Mouse (Mus musculus) liver, embryonic 16.5 days (tissue): ENCODE results near the gene Anapc16. TPM values are rescaled to one million over a fixed set of nuclear protein-coding genes. Genes with fewer than 3 reads are reported as not detected.

ENCODE experiments used
- ATAC-seq: fragments of 200-750 bp; cut with Nextera tagmentation; 2 replicates; pipeline ENCODE4 v1.8.0; 2017; ENCODE audit warnings: low read depth, mild to moderate bottlenecking, moderate number of reproducible peaks, moderate library complexity
- H3K27ac ChIP-seq: fragments of 300-500 bp; sonication (generic); 2 replicates; pipeline ENCODE4 v1.5.1; 2014; ENCODE audit warnings: mild to moderate bottlenecking, low read length
- H3K27me3 ChIP-seq: fragments of 300-500 bp; sonication (generic); 2 replicates; pipeline ENCODE4 v1.6.1; 2014; ENCODE audit warnings: low read depth, low read length, mixed read lengths; ENCODE audit not compliant: control insufficient read depth, insufficient read depth
- H3K36me3 ChIP-seq: fragments of 300-500 bp; sonication (generic); 2 replicates; pipeline ENCODE4 v1.6.1; 2014; ENCODE audit warnings: mild to moderate bottlenecking; ENCODE audit not compliant: control insufficient read depth, insufficient read depth
- H3K4me1 ChIP-seq: fragments of 300-500 bp; sonication (generic); 2 replicates; pipeline ENCODE4 v1.6.1; 2014; ENCODE audit warnings: low read depth, low read length, mixed read lengths; ENCODE audit not compliant: control insufficient read depth
- H3K4me2 ChIP-seq: fragments of 300-500 bp; sonication (generic); 2 replicates; pipeline ENCODE4 v1.6.1; 2014; ENCODE audit warnings: low read depth, low read length, mixed read lengths
- H3K4me3 ChIP-seq: fragments of 300-500 bp; sonication (generic); 2 replicates; pipeline ENCODE4 v1.5.1; 2014; ENCODE audit warnings: low read depth, mild to moderate bottlenecking, low read length
- H3K9ac ChIP-seq: fragments of 300-500 bp; sonication (generic); 2 replicates; pipeline ENCODE4 v1.6.1; 2014; ENCODE audit warnings: low read depth, low read length
- H3K9me3 ChIP-seq: fragments of 300-500 bp; sonication (generic); replicated peaks from 2 replicates; pipeline ENCODE4 v1.6.1; 2016; ENCODE audit warnings: low read length; ENCODE audit not compliant: control insufficient read depth
- WGBS: fragments of 180-500 bp; shearing (Covaris S2); extraction: QIAGEN DNeasy Blood & Tissue Kit; methylation state at CpG from one replicate; pipeline ENCODE4 v1.1.7; 2014; ENCODE audit not compliant: insufficient replicate concordance; 5-methylcytosine and 5-hydroxymethylcytosine counted together
- polyA plus RNA-seq: library from polyadenylated mRNA; unstranded; fragments of >200 nt; fragmentation: Nextera tagmentation; extraction: Ambion mirVana; gene quantifications from 2 replicates; pipeline ENCODE4 v1.2.1, GENCODE M21; 2015

Anapc16 gene
- 34.9 and 37.9 TPM in 2 replicates for polyA plus RNA-seq

DNA sequence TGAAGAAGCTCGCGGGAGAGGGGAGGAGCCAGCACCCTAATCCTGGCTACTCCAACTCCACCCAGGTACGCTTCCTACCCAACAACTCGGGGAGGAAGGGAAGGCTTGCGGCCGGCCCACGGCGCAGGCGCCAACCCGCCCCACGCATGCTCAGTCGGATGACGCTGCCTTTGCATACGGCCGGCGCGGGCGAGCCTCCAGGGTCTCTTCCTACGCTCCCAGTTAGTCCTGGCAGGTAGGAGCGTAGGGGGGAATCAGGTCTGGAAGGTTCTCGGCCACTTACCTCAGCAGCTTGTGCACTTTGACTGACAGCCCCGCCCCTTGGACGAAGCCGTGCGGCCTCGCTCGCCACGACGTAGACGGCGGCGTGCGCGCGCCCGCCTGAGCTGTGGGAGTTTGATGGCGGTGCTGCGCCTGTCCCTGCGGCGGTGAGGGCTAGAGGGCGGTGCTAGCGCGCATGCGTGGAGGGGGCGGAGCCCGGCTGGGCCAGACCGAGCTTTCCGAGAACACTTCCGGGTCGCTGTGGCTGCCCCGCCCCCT is at the start of gene Anapc16, which contains the start of gene Ascc1:
Gene Anapc16 (minus strand): TSS at position 463 of the 540 bp plus-strand sequence.
Gene Ascc1 (plus strand): TSS at position 133 of the 540 bp plus-strand sequence.
- Histone ChIP-seq H3K9ac (peak within 1 kb of the TSS; percentile 77), H3K4me2 (peak within 1 kb of the TSS; percentile 95), H3K36me3 (no peaks in the 10 kb centered on the region), H3K4me1 (peaks cover 13% of the 10 kb centered on the region), H3K9me3 (no peaks in the 10 kb centered on the region), H3K27me3 (no peaks in the 10 kb centered on the region), H3K4me3 (peak within 1 kb of the TSS; percentile 77), H3K27ac (peak within 1 kb of the TSS; percentile 99)
- peak; percentile 94 for ATAC-seq
- WGBS = under 1% methylated on average over 51 of the region's 51 CpGs

GRCm38 (mm10) chr10:60050581-60050980 is 47.6 kb upstream of the Anapc16 start:
- no peak overlapping the region for H3K9ac ChIP-seq
- 77% methylated on average over 10 of the region's 10 CpGs for WGBS
- no peaks in the 10 kb centered on the region for H3K4me1 ChIP-seq
- no peaks in the 10 kb centered on the region; the same call in 1 of the 2 replicates for H3K36me3 ChIP-seq
- no peak overlapping the region for H3K4me2 ChIP-seq
- no peak for ATAC-seq
- no peaks in the 10 kb centered on the region for H3K9me3 ChIP-seq
- no peak overlapping the region for H3K4me3 ChIP-seq
- H3K27ac ChIP-seq = no peak overlapping the region
- no peaks in the 10 kb centered on the region for H3K27me3 ChIP-seq

DNA sequence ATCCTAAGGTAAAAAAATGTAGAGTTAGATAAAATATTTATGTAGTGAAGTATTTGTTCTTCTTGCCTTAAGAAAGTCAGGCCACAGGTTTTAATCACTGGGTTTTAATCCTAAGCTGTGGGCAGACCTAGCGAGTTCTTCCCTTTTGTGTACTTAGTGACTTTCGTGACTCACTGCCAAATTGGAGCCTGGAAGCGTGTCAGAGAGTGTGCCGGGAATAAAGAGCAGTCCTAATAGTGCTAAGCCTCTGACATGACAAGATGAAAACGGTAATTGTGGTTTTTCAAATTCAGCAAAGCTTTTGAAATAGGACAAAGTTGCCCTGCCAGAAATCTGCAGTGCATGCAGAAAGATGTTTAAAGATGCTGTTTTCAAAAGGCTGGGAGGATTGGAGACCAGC is 43.8 kb upstream of the Anapc16 start:
- no peaks in the 10 kb centered on the region for H3K4me1 ChIP-seq
- no peak overlapping the region for H3K27ac ChIP-seq
- ATAC-seq = no peak
- H3K27me3 ChIP-seq = no peaks in the 10 kb centered on the region
- WGBS = 67% methylated on average over 5 of the region's 5 CpGs
- H3K9me3 ChIP-seq = no peaks in the 10 kb centered on the region
- no peaks in the 10 kb centered on the region; the same call in 1 of the 2 replicates for H3K36me3 ChIP-seq
- no peak overlapping the region for H3K4me2 ChIP-seq
- no peak overlapping the region for H3K4me3 ChIP-seq
- H3K9ac ChIP-seq = no peak overlapping the region

- no peaks in the 10 kb centered on the region for H3K9me3 ChIP-seq
- no peaks in the 10 kb centered on the region for H3K36me3 ChIP-seq
- ATAC-seq = no peak
- H3K27ac ChIP-seq = no peak overlapping the region
- no peaks in the 10 kb centered on the region for H3K27me3 ChIP-seq
- H3K4me3 ChIP-seq = no peak overlapping the region
- no peak overlapping the region for H3K9ac ChIP-seq
- WGBS = 68% methylated on average over 8 of the region's 8 CpGs
- no peak overlapping the region for H3K4me2 ChIP-seq
- H3K4me1 ChIP-seq = no peaks in the 10 kb centered on the region
These were observed 39.5 kb upstream of the Anapc16 start for GRCm38 (mm10) chr10:60042350-60042922.

- H3K27me3 ChIP-seq = no peaks in the 10 kb centered on the region
- H3K36me3 ChIP-seq = no peaks in the 10 kb centered on the region
- no peak overlapping the region for H3K4me3 ChIP-seq
- no peak overlapping the region for H3K27ac ChIP-seq
- H3K4me1 ChIP-seq = peaks cover 3% of the 10 kb centered on the region
- H3K9me3 ChIP-seq = no peaks in the 10 kb centered on the region
- no peak overlapping the region for H3K4me2 ChIP-seq
- 35% methylated on average over 4 of the region's 4 CpGs for WGBS
- 0 out of 2 replicates have a peak, but pooled peaks have one; percentile 32 for ATAC-seq
- no peak overlapping the region for H3K9ac ChIP-seq
These were observed 32.8 kb upstream of the Anapc16 start for GRCm38 (mm10) chr10:60035744-60036143.

DNA sequence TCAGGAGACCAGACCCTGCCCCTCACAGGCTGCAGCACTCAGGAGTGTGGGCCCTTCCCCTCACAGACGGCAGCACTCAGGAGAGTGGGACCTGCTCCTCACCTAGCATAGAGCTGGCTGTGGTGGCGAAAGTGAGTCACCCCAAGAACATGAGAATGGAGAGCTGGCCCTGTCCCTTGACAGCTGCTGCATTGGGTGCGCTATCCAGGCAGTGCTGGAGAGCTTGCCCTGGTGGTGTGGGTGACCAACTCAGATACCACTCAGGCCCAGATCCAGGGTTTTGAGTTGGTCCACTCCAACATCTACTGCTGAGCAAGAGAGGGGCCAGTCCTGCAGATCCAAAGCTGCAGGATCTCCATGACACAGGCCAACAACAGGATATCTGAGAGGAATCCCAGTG is 31.7 kb upstream of the Anapc16 start:
- no peak overlapping the region for H3K4me2 ChIP-seq
- no peaks in the 10 kb centered on the region for H3K9me3 ChIP-seq
- H3K36me3 ChIP-seq = no peaks in the 10 kb centered on the region
- no peaks in the 10 kb centered on the region for H3K27me3 ChIP-seq
- H3K4me3 ChIP-seq = no peak overlapping the region
- H3K4me1 ChIP-seq = peaks cover 3% of the 10 kb centered on the region
- no peak overlapping the region for H3K9ac ChIP-seq
- whole genome bisulfite sequencing = 74% methylated on average over 3 of the region's 3 CpGs
- no peak for ATAC-seq
- no peak overlapping the region for H3K27ac ChIP-seq

- no peaks in the 10 kb centered on the region for H3K36me3 ChIP-seq
- peaks cover 3% of the 10 kb centered on the region for H3K4me1 ChIP-seq
- ATAC-seq = no peak
- H3K27ac ChIP-seq = no peak overlapping the region
- no peak overlapping the region for H3K4me3 ChIP-seq
- H3K9ac ChIP-seq = no peak overlapping the region
- H3K9me3 ChIP-seq = no peaks in the 10 kb centered on the region
- H3K4me2 ChIP-seq = no peak overlapping the region
- H3K27me3 ChIP-seq = no peaks in the 10 kb centered on the region
- 56% methylated on average over 5 of the region's 5 CpGs for WGBS
These were observed 30.1 kb upstream of the Anapc16 start for GRCm38 (mm10) chr10:60033064-60033463.

DNA sequence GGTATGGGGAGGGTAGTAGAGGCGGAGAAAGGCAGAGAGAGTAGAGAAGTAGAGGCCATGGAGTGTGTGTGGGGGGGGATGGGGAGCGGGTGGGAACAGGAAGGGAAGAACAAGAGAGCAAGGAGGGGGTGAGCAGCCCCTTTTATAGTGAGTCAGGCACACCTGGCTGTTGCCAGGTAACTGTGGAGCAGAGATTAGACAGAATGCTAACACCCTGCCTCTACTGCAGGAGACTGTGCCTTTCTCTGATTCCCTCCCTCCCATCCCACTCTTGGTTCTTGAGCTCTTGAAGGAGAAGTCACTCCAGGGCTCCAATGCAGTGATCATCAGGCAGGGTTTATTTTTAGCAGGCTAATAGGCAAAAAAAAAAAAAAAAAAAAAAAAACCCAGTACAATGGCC is 29.7 kb upstream of the Anapc16 start:
- 65% methylated on average over 2 of the region's 2 CpGs for WGBS
- no peaks in the 10 kb centered on the region for H3K36me3 ChIP-seq

GRCm38 (mm10) chr10:60031985-60032384 is 29.1 kb upstream of the Anapc16 start:
- H3K9me3 ChIP-seq = no peaks in the 10 kb centered on the region
- H3K4me3 ChIP-seq = no peak overlapping the region
- no peak for ATAC-seq
- 74% methylated on average over 2 of the region's 2 CpGs for WGBS
- no peak overlapping the region for H3K9ac ChIP-seq
- H3K27ac ChIP-seq = no peak overlapping the region
- no peaks in the 10 kb centered on the region for H3K36me3 ChIP-seq
- peaks cover 3% of the 10 kb centered on the region for H3K4me1 ChIP-seq
- no peaks in the 10 kb centered on the region for H3K27me3 ChIP-seq
- H3K4me2 ChIP-seq = no peak overlapping the region

More for the DNA sequence above, 29.7 kb upstream of the Anapc16 start:
- ATAC-seq = no peak
- H3K4me3 ChIP-seq = no peak overlapping the region
- no peaks in the 10 kb centered on the region for H3K9me3 ChIP-seq
- peaks cover 3% of the 10 kb centered on the region for H3K4me1 ChIP-seq
- H3K4me2 ChIP-seq = no peak overlapping the region
- H3K27me3 ChIP-seq = no peaks in the 10 kb centered on the region
- no peak overlapping the region for H3K9ac ChIP-seq
- H3K27ac ChIP-seq = no peak overlapping the region
